Mouse (Mus musculus) hindbrain, embryonic 10.5 days (tissue): ENCODE results near the gene Isca2. TPM values are rescaled to one million over a fixed set of nuclear protein-coding genes. Genes with fewer than 3 reads are reported as not detected.
A peak's percentile ranks its signal among the peaks of the same experiment; 100 is the strongest.

Experiments
- DNase-seq: peaks from one replicate; pipeline ENCODE4 v3.0.0-alpha.2; 2017; ENCODE audit warnings: low spot score
- H3K27ac ChIP-seq: fragments of 300-500 bp; sonication (generic); 2 replicates; pipeline ENCODE4 v1.5.1; 2016; ENCODE audit warnings: mild to moderate bottlenecking, moderate library complexity
- H3K27me3 ChIP-seq: fragments of 300-500 bp; sonication (generic); 2 replicates; pipeline ENCODE4 v1.6.1; 2016; ENCODE audit warnings: mild to moderate bottlenecking; ENCODE audit not compliant: poor library complexity, insufficient read depth, severe bottlenecking
- H3K36me3 ChIP-seq: fragments of 300-500 bp; sonication (generic); 2 replicates; pipeline ENCODE4 v1.6.1; 2016; ENCODE audit warnings: mild to moderate bottlenecking, moderate library complexity
- H3K4me1 ChIP-seq: fragments of 300-500 bp; sonication (generic); replicated peaks from 2 replicates; pipeline ENCODE4 v1.6.1; 2016; ENCODE audit warnings: mild to moderate bottlenecking
- H3K4me3 ChIP-seq: fragments of 300-500 bp; sonication (generic); 2 replicates; pipeline ENCODE4 v1.5.1; 2016; ENCODE audit warnings: mild to moderate bottlenecking, moderate library complexity
- H3K9me3 ChIP-seq: fragments of 300-500 bp; sonication (generic); 2 replicates; pipeline ENCODE4 v1.6.1; 2016; ENCODE audit warnings: mild to moderate bottlenecking, moderate library complexity
- WGBS: fragments of 180-500 bp; shearing (Covaris S2); methylation state at CpG from one replicate; pipeline ENCODE4 v1.1.7; 2016; 5-methylcytosine and 5-hydroxymethylcytosine counted together
- polyA plus RNA-seq: library from polyadenylated mRNA; unstranded; fragments of >200 nt; fragmentation: Nextera tagmentation; extraction: Ambion mirVana; gene quantifications from 2 replicates; pipeline ENCODE4 v1.2.1, GENCODE M21; 2016

The Isca2 gene
- polyA plus RNA-seq, 1 experiment from 2014 or later, result 181 TPM

- H3K4me1 ChIP-seq, result peaks cover 12% of the 10 kb centered on the region
- H3K27ac ChIP-seq, result 0 out of 2 replicates have a peak overlapping the region, but pooled peaks have one; percentile 50
- no peaks in the 10 kb centered on the region for H3K36me3 ChIP-seq
- DNase-seq, result peak; percentile 86
- H3K9me3 ChIP-seq, result no peaks in the 10 kb centered on the region
- no peak overlapping the region; the same call in 1 of the 2 replicates for H3K4me3 ChIP-seq
- 0 out of 2 replicates have a peak, but pooled peaks cover 3% of the 10 kb centered on the region for H3K27me3 ChIP-seq
- WGBS, result 36% methylated on average over 25 of the region's 25 CpGs
Measured at GRCm38 (mm10) chr12:84784604-84785381, 11.7 kb downstream of the Isca2 start.

- no peaks in the 10 kb centered on the region for H3K36me3 ChIP-seq
- 81% methylated on average over 5 of the region's 5 CpGs for WGBS
- no peaks in the 10 kb centered on the region for H3K9me3 ChIP-seq
- no peak overlapping the region for H3K27ac ChIP-seq
- H3K4me1 ChIP-seq, result peaks cover 13% of the 10 kb centered on the region
- no peak overlapping the region for H3K4me3 ChIP-seq
- DNase-seq, result no peak
- H3K27me3 ChIP-seq, result 0 out of 2 replicates have a peak, but pooled peaks cover 3% of the 10 kb centered on the region
Measured at GRCm38 (mm10) chr12:84786091-84786490, 13.0 kb downstream of the Isca2 start.

GRCm38 (mm10) chr12:84790853-84791252 is 17.8 kb downstream of the Isca2 start:
- H3K27ac ChIP-seq, result no peak overlapping the region
- H3K4me3 ChIP-seq, result no peak overlapping the region
- no peaks in the 10 kb centered on the region for H3K36me3 ChIP-seq
- peaks cover 9% of the 10 kb centered on the region for H3K4me1 ChIP-seq
- no peaks in the 10 kb centered on the region for H3K27me3 ChIP-seq
- 67% methylated on average over 10 of the region's 10 CpGs for WGBS
- no peak for DNase-seq
- H3K9me3 ChIP-seq, result no peaks in the 10 kb centered on the region

GRCm38 (mm10) chr12:84792629-84793028 is 19.6 kb downstream of the Isca2 start:
- WGBS, result 79% methylated on average over 4 of the region's 4 CpGs
- no peak overlapping the region for H3K4me3 ChIP-seq
- H3K27me3 ChIP-seq, result no peaks in the 10 kb centered on the region
- no peaks in the 10 kb centered on the region for H3K9me3 ChIP-seq
- H3K27ac ChIP-seq, result no peak overlapping the region
- H3K36me3 ChIP-seq, result no peaks in the 10 kb centered on the region
- H3K4me1 ChIP-seq, result peaks cover 9% of the 10 kb centered on the region
- no peak for DNase-seq

GRCm38 (mm10) chr12:84794647-84795046 is 21.6 kb downstream of the Isca2 start:
- WGBS, result 90% methylated on average over 8 of the region's 8 CpGs
- H3K4me1 ChIP-seq, result peaks cover 9% of the 10 kb centered on the region
- H3K27me3 ChIP-seq, result no peaks in the 10 kb centered on the region
- no peaks in the 10 kb centered on the region for H3K9me3 ChIP-seq
- H3K27ac ChIP-seq, result 0 out of 2 replicates have a peak overlapping the region, but pooled peaks have one; percentile 23
- no peak overlapping the region for H3K4me3 ChIP-seq
- no peaks in the 10 kb centered on the region for H3K36me3 ChIP-seq
- DNase-seq, result no peak

GRCm38 (mm10) chr12:84799086-84799485 is 26.0 kb downstream of the Isca2 start:
- H3K4me1 ChIP-seq, result no peaks in the 10 kb centered on the region
- WGBS, result 93% methylated on average over 13 of the region's 13 CpGs
- H3K27me3 ChIP-seq, result no peaks in the 10 kb centered on the region

GRCm38 (mm10) chr12:84800419-84800818 is 27.4 kb downstream of the Isca2 start:
- Histone ChIP-seq H3K4me1 (0 out of 2 replicates have a peak, but pooled peaks cover 5% of the 10 kb centered on the region), H3K4me3 (no peak overlapping the region), H3K27me3 (no peaks in the 10 kb centered on the region), H3K9me3 (no peaks in the 10 kb centered on the region), H3K36me3 (no peaks in the 10 kb centered on the region), H3K27ac (no peak overlapping the region)
- 85% methylated on average over 4 of the region's 4 CpGs for WGBS
- DNase-seq, result no peak

More at GRCm38 (mm10) chr12:84799086-84799485, 26.0 kb downstream of the Isca2 start:
- H3K9me3 ChIP-seq, result no peaks in the 10 kb centered on the region
- no peaks in the 10 kb centered on the region for H3K36me3 ChIP-seq
- no peak for DNase-seq
- H3K27ac ChIP-seq, result no peak overlapping the region
- no peak overlapping the region for H3K4me3 ChIP-seq

- Histone ChIP-seq H3K27me3 (no peaks in the 10 kb centered on the region), H3K4me3 (no peak overlapping the region), H3K36me3 (no peaks in the 10 kb centered on the region), H3K4me1 (peaks cover 12% of the 10 kb centered on the region), H3K27ac (no peak overlapping the region), H3K9me3 (no peaks in the 10 kb centered on the region)
- DNase-seq, result no peak
- WGBS, result 87% methylated on average over 13 of the region's 13 CpGs
Measured at GRCm38 (mm10) chr12:84801532-84802110, 28.6 kb downstream of the Isca2 start.

GRCm38 (mm10) chr12:84802625-84803024 is 29.6 kb downstream of the Isca2 start:
- Histone ChIP-seq H3K9me3 (no peaks in the 10 kb centered on the region), H3K27ac (no peak overlapping the region), H3K4me3 (no peak overlapping the region), H3K27me3 (no peaks in the 10 kb centered on the region), H3K4me1 (peaks cover 17% of the 10 kb centered on the region), H3K36me3 (no peaks in the 10 kb centered on the region)
- DNase-seq, result no peak
- WGBS, result 93% methylated on average over 3 of the region's 3 CpGs

- Histone ChIP-seq H3K36me3 (no peaks in the 10 kb centered on the region), H3K27me3 (no peaks in the 10 kb centered on the region), H3K9me3 (no peaks in the 10 kb centered on the region), H3K4me3 (no peak overlapping the region), H3K27ac (no peak overlapping the region), H3K4me1 (peaks cover 24% of the 10 kb centered on the region)
- DNase-seq, result no peak
- WGBS, result 78% methylated on average over 9 of the region's 9 CpGs
Measured at GRCm38 (mm10) chr12:84805228-84805842, 32.3 kb downstream of the Isca2 start.

GRCm38 (mm10) chr12:84806010-84806409 is 33.0 kb downstream of the Isca2 start:
- no peaks in the 10 kb centered on the region for H3K9me3 ChIP-seq
- H3K4me3 ChIP-seq, result no peak overlapping the region
- peak overlapping the region; percentile 42; the same call in 1 of the 2 replicates for H3K27ac ChIP-seq
- DNase-seq, result no peak
- H3K4me1 ChIP-seq, result peaks cover 24% of the 10 kb centered on the region
- 85% methylated on average over 1 of the region's 1 CpGs for WGBS
- H3K36me3 ChIP-seq, result no peaks in the 10 kb centered on the region
- H3K27me3 ChIP-seq, result no peaks in the 10 kb centered on the region

GRCm38 (mm10) chr12:84806726-84807125 is 33.7 kb downstream of the Isca2 start:
- 68% methylated on average over 5 of the region's 5 CpGs for WGBS
- no peaks in the 10 kb centered on the region for H3K36me3 ChIP-seq
- H3K27me3 ChIP-seq, result no peaks in the 10 kb centered on the region
- no peak for DNase-seq
- H3K4me3 ChIP-seq, result no peak overlapping the region
- peaks cover 24% of the 10 kb centered on the region for H3K4me1 ChIP-seq
- no peak overlapping the region for H3K27ac ChIP-seq
- H3K9me3 ChIP-seq, result no peaks in the 10 kb centered on the region

- no peak overlapping the region for H3K27ac ChIP-seq
- no peak for DNase-seq
- no peaks in the 10 kb centered on the region for H3K27me3 ChIP-seq
- WGBS, result 87% methylated on average over 13 of the region's 13 CpGs
- H3K9me3 ChIP-seq, result no peaks in the 10 kb centered on the region
- H3K4me3 ChIP-seq, result no peak overlapping the region
- no peaks in the 10 kb centered on the region for H3K36me3 ChIP-seq
- H3K4me1 ChIP-seq, result peaks cover 24% of the 10 kb centered on the region
Measured at GRCm38 (mm10) chr12:84807351-84807750, 34.3 kb downstream of the Isca2 start.
